Mouse (Mus musculus) kidney, embryonic 16.5 days (tissue): ENCODE measurements at regions not wholly inside any gene's neighbourhood (a gene's known extent, or its start where the extent isn't known, plus 50 kb on each side); places are given as distances from the start of the nearest gene placed in this dataset.

Experiments
- ATAC-seq: fragments of 200-750 bp; cut with Nextera tagmentation; 2 replicates; pipeline ENCODE4 v1.8.0; 2017; ENCODE audit warnings: moderate TSS enrichment; ENCODE audit not compliant: low FRiP score, low TSS enrichment
- H3K27ac ChIP-seq: fragments of 300-500 bp; sonication (generic); 2 replicates; pipeline ENCODE4 v1.5.1; 2014; ENCODE audit warnings: low read length
- H3K27me3 ChIP-seq: fragments of 300-500 bp; sonication (generic); 2 replicates; pipeline ENCODE4 v1.6.1; 2014; ENCODE audit warnings: low read length, control low read depth, mixed read lengths; ENCODE audit not compliant: insufficient read depth
- H3K36me3 ChIP-seq: fragments of 300-500 bp; sonication (generic); 2 replicates; pipeline ENCODE4 v1.6.1; 2014; ENCODE audit warnings: low read length, control low read depth, mixed read lengths; ENCODE audit not compliant: insufficient read depth
- H3K4me1 ChIP-seq: fragments of 300-500 bp; sonication (generic); 2 replicates; pipeline ENCODE4 v1.6.1; 2014; ENCODE audit warnings: low read length, control low read depth, mixed read lengths; ENCODE audit not compliant: insufficient read depth
- H3K4me2 ChIP-seq: fragments of 300-500 bp; sonication (generic); replicated peaks from 2 replicates; pipeline ENCODE4 v1.6.1; 2014; ENCODE audit warnings: low read depth, low read length
- H3K4me3 ChIP-seq: fragments of 300-500 bp; sonication (generic); 2 replicates; pipeline ENCODE4 v1.5.1; 2014; ENCODE audit warnings: mild to moderate bottlenecking, low read length
- H3K9ac ChIP-seq: fragments of 300-500 bp; sonication (generic); replicated peaks from 2 replicates; pipeline ENCODE4 v1.6.1; 2014; ENCODE audit warnings: low read length
- H3K9me3 ChIP-seq: fragments of 300-500 bp; sonication (generic); 2 replicates; pipeline ENCODE4 v1.6.1; 2016; ENCODE audit warnings: low read length, control low read depth
- WGBS: fragments of 180-500 bp; shearing (Covaris S2); extraction: QIAGEN DNeasy Blood & Tissue Kit; methylation state at CpG from one replicate; pipeline ENCODE4 v1.1.7; 2014; 5-methylcytosine and 5-hydroxymethylcytosine counted together

DNA sequence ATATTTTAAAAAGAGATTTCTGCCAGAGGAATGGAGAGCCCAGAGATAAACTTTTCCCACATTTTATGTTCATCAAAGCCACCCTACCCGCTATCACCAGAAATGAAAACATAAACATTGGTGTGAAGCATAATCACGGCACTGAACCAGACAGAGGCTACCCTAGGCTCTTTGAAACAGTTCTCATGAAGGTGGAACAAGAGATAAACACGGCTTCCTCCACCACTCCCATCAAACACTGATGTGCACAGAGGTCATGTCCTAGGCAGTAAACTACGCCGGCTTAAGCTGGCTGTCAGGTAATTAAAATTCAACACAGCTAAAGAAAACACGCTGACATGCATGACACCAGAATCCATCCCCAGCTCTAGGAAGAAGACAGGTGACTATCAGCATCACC lies 182.5 kb downstream of the Mreg start:
- Histone ChIP-seq H3K36me3 (no peaks in the 10 kb centered on the region), H3K9me3 (no peaks in the 10 kb centered on the region), H3K4me2 (no peak overlapping the region), H3K27ac (no peak overlapping the region), H3K27me3 (no peaks in the 10 kb centered on the region), H3K4me1 (peaks cover 20% of the 10 kb centered on the region), H3K9ac (no peak overlapping the region), H3K4me3 (no peak overlapping the region)
- ATAC-seq, result no peak
- WGBS, result 30% methylated on average over 6 of the region's 6 CpGs

DNA sequence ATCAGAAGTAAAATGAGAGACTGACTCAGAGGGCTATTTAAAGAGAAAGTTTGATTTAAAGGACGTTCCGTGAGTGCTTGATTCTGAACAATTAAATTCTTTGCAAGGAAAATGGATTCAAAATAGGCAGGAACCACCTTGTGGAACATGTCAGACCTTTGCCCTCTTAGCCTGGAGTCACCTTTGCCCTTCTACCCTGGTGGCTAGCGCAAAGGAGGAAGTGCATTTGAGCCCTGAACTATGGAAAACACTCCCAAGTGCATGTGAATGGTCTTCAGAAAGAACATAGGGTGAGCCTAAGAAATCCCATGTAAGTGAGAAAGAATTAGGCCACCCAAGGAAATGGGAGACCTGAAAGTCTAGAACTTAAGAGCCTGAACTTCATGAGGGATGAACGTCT lies 185.2 kb downstream of the Mreg start:
- Histone ChIP-seq H3K4me1 (peaks cover 20% of the 10 kb centered on the region), H3K4me2 (no peak overlapping the region), H3K9ac (no peak overlapping the region), H3K9me3 (no peaks in the 10 kb centered on the region), H3K27me3 (no peaks in the 10 kb centered on the region), H3K4me3 (no peak overlapping the region), H3K36me3 (no peaks in the 10 kb centered on the region), H3K27ac (no peak overlapping the region)
- ATAC-seq, result no peak
- WGBS, result 81% methylated on average over 4 of the region's 4 CpGs

DNA sequence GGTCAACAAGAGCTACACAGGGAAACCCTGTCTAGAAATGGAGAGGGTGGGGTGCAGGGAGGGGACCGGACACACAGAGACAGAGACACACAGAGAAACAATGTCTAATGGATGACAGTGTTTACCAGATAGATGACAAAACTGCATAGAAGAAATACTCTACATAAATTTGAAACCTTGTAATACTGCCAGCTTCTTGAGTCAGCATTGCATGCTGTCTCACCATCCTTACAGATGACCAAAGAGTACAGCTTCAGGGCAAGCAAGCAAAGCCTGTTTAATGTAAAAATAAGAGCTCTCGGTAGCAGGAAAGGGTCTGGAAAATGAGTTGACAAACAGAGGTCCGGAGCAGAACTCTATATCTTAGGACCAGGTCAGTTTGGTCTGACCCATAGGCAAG lies 189.5 kb downstream of the Mreg start:
- Histone ChIP-seq H3K36me3 (no peaks in the 10 kb centered on the region), H3K9ac (no peak overlapping the region), H3K27ac (no peak overlapping the region), H3K4me1 (peaks cover 2% of the 10 kb centered on the region; the same call in 1 of the 2 replicates), H3K27me3 (no peaks in the 10 kb centered on the region), H3K4me3 (no peak overlapping the region), H3K4me2 (no peak overlapping the region), H3K9me3 (no peaks in the 10 kb centered on the region)
- WGBS, result 88% methylated on average over 3 of the region's 3 CpGs
- ATAC-seq, result no peak

DNA sequence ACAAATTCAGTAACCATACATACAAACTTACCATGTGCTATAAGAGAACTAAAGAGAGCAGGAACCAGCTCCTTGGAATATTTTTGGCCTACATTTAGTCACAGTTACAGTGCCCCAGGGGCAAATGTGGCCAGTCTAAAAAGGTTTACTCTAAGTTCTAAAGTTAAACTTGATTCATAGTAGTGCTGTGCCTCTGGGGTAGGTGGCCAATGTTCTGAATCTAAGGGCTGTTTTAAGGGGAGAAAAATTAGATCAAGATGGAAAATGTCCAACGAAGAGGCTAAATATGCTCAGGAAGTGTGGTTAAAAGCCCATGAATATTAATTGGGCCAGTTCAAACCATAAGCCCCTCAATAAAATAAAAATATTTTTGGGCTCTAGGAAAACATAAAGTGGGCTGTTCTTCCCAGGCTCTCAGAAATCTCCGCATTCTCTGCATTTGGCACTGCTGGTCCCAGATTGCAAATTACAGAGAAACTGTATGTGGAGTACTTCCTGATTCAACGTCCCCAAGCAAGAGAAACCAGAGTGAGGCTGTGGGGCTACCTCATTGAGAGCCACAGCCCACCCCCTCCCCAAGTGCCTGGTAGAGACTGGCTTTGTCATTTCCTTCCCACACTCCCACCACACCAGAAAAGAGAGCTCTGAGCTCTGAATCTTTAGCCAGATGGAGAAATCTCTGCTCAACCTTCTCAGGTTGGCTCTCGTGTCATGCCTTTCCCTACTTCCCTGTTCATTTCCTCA lies 193.5 kb downstream of the Mreg start:
- H3K36me3 ChIP-seq, result no peaks in the 10 kb centered on the region
- peak overlapping the region; percentile 77 for H3K27ac ChIP-seq
- no peak overlapping the region for H3K9ac ChIP-seq
- H3K9me3 ChIP-seq, result no peaks in the 10 kb centered on the region
- H3K27me3 ChIP-seq, result no peaks in the 10 kb centered on the region
- H3K4me1 ChIP-seq, result peaks cover 9% of the 10 kb centered on the region; the same call in 1 of the 2 replicates
- 60% methylated on average over 4 of the region's 4 CpGs for WGBS
- no peak for ATAC-seq
- H3K4me3 ChIP-seq, result no peak overlapping the region
- H3K4me2 ChIP-seq, result no peak overlapping the region

DNA sequence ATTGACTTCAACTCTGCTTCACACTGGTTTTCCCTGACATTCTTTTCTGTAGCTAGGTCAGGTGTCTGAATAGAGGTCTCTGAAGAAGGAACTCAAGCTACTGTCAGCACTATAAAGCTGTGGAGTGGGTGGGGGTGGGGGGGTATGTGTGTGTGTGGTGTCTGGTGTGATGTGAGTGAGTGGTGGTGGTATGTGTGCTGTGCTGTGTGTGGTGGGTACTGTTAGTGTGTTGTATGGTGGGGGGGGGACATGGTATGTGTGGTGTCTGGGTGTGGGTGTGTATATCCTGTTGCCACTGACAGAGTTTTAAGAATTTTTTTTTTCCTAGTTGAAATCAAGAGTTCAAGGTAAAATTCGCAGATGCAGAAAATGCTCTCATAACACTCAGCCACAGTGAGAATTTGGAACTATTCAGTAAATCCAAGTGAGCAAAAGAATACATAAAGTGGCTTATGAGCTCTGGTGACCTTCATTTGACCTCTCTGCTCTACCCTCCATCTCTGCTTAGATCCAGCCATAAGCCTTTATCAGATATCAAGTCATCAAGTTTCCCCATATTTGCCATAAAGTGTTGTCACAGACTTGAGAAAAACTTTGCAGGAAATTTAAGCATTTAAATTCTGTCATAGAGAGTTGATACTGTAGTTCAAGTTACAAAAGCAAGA lies 194.2 kb downstream of the Mreg start:
- Histone ChIP-seq H3K9ac (no peak overlapping the region), H3K4me3 (no peak overlapping the region), H3K9me3 (no peaks in the 10 kb centered on the region), H3K27me3 (no peaks in the 10 kb centered on the region), H3K27ac (peak overlapping the region; percentile 77), H3K4me2 (no peak overlapping the region), H3K4me1 (peaks cover 9% of the 10 kb centered on the region; the same call in 1 of the 2 replicates), H3K36me3 (no peaks in the 10 kb centered on the region)
- peak; percentile 52; the same call in 1 of the 2 replicates for ATAC-seq
- 80% methylated on average over 1 of the region's 1 CpGs for WGBS

DNA sequence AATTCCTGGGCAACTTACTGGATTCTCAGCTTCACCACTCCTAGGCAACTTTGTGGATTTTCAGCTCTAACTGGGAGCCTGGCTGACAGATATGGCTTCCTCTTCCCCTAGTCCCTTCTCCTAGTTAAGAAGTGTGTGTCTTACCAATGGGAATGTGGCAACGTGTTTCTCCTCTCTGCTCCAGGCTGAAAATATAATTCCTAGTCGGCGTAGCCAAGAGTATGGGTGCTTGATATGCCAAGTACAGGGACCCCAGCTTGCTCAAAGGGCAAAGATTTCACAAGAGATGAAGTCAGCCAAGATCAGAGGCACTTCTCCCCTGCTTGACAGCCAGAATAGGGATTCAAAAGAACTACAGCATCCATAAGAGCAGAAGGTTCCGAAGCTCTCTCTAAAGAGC lies 196.6 kb downstream of the Mreg start:
- 88% methylated on average over 4 of the region's 4 CpGs for WGBS
- H3K4me2 ChIP-seq, result no peak overlapping the region
- no peaks in the 10 kb centered on the region for H3K36me3 ChIP-seq
- peaks cover 9% of the 10 kb centered on the region; the same call in 1 of the 2 replicates for H3K4me1 ChIP-seq
- no peak for ATAC-seq
- H3K27ac ChIP-seq, result peak overlapping the region; percentile 65; the same call in 1 of the 2 replicates
- H3K27me3 ChIP-seq, result no peaks in the 10 kb centered on the region
- H3K4me3 ChIP-seq, result no peak overlapping the region
- no peaks in the 10 kb centered on the region for H3K9me3 ChIP-seq
- no peak overlapping the region for H3K9ac ChIP-seq

DNA sequence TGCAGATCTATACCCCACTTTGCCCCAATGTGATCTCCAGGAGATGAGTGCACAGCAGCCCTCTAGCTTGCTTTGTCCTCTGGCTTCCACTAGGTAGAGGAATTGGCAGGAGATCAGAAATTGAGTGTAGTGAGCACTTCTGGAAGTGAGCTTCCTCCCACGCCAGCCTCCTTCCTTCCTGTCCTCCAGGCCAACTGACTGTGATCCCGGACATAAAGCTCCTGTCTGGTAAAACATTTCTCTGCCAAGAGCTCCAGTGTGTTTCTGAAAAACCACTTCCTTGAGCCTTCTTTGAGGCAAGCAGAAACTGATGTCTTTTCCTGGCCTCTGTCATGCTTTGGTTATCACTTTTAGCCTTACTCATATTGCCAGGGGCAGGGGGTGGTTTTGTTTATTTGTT lies 197.5 kb downstream of the Mreg start:
- H3K4me2 ChIP-seq, result no peak overlapping the region
- no peaks in the 10 kb centered on the region for H3K36me3 ChIP-seq
- no peaks in the 10 kb centered on the region for H3K9me3 ChIP-seq
- no peak overlapping the region for H3K4me3 ChIP-seq
- peak; percentile 30; the same call in 1 of the 2 replicates for ATAC-seq
- no peaks in the 10 kb centered on the region for H3K27me3 ChIP-seq
- H3K4me1 ChIP-seq, result peaks cover 12% of the 10 kb centered on the region; the same call in 1 of the 2 replicates
- WGBS, result 33% methylated on average over 2 of the region's 2 CpGs
- H3K9ac ChIP-seq, result no peak overlapping the region
- H3K27ac ChIP-seq, result peak overlapping the region; percentile 65; the same call in 1 of the 2 replicates

DNA sequence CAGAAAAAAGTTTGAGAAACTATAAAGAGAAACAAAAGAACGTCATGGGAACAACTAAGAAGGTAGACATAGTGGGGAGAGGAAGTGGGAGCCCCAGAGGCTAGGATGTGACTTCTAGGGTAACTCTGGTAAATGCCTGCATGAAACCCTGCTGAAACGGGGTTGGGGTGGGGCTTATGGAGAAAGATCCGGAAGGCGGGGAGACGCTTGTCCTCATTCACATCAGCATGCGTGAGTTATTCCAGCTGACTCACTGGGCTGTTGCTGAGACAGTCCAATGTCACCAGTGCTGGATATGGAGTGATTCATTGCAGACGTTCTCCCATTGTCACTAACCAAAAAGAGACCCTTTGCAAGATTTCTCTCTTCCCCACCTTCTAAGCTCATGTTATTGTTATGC lies 198.2 kb downstream of the Mreg start:
- Histone ChIP-seq H3K4me1 (peaks cover 15% of the 10 kb centered on the region; the same call in 1 of the 2 replicates), H3K4me3 (no peak overlapping the region), H3K27me3 (no peaks in the 10 kb centered on the region), H3K9ac (no peak overlapping the region), H3K4me2 (no peak overlapping the region), H3K27ac (no peak overlapping the region; the same call in 1 of the 2 replicates), H3K9me3 (no peaks in the 10 kb centered on the region), H3K36me3 (no peaks in the 10 kb centered on the region)
- 91% methylated on average over 7 of the region's 7 CpGs for WGBS
- no peak for ATAC-seq

DNA sequence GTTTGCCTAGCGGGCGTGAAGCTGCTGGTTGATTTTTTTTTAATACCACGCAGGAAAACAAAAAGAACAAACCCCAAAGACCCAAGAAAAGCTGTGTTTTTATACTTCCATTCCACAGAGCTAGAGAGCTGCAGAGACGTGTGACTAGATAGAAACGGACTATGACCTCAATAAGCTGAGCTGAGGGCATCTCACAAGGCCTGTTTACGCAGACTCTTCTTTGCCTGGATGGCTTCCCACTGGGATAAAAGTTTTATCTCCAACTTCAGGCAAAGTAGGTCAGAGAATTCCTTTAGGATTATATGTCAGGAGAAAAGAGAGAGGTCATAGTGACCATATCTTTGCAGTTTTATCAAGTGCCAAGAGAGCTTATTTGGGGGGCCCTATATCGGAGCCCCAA lies 199.4 kb downstream of the Mreg start:
- 77% methylated on average over 7 of the region's 7 CpGs for WGBS
- Histone ChIP-seq H3K9ac (no peak overlapping the region), H3K4me3 (no peak overlapping the region), H3K4me1 (peaks cover 14% of the 10 kb centered on the region; the same call in 1 of the 2 replicates), H3K27ac (no peak overlapping the region), H3K4me2 (no peak overlapping the region), H3K27me3 (no peaks in the 10 kb centered on the region), H3K36me3 (no peaks in the 10 kb centered on the region), H3K9me3 (no peaks in the 10 kb centered on the region)
- no peak for ATAC-seq
